Mouse (Mus musculus): ENCODE results near the gene Olfr330. TPM values are rescaled to one million over a fixed set of nuclear protein-coding genes. Genes with fewer than 3 reads are reported as not detected.

The Olfr330 gene
- polyA plus RNA-seq, 1 experiment from 2014 or later, result not detected

Other genes starting within 250 kb of the Olfr330 start
- 26.7 and 27.1 TPM in 2 replicates for gene Zfp692, start 227.8 kb downstream of the Olfr330 start, polyA plus RNA-seq (2015; fragmentation: Nextera tagmentation; extraction: Ambion mirVana)
- 38.4 and 40.2 TPM in 2 replicates for gene Zfp672, start 204.5 kb downstream of the Olfr330 start, polyA plus RNA-seq (2015; fragmentation: Nextera tagmentation; extraction: Ambion mirVana)
- gene Sh3bp5l, start 204.1 kb downstream of the Olfr330 start, polyA plus RNA-seq (2015; fragmentation: Nextera tagmentation; extraction: Ambion mirVana), result 48.5 and 49.9 TPM in 2 replicates
- not detected in 2 replicates for gene Lypd8, start 155.8 kb downstream of the Olfr330 start, polyA plus RNA-seq (2015; fragmentation: Nextera tagmentation; extraction: Ambion mirVana)
- not detected in 2 replicates for gene 1810065E05Rik, start 113.7 kb downstream of the Olfr330 start, polyA plus RNA-seq (2015; fragmentation: Nextera tagmentation; extraction: Ambion mirVana)
- gene Gm12253, start 102.3 kb downstream of the Olfr330 start, polyA plus RNA-seq (2015; fragmentation: Nextera tagmentation; extraction: Ambion mirVana), result not detected in 2 replicates
- gene Lypd9, start 81.9 kb downstream of the Olfr330 start, polyA plus RNA-seq (2015; fragmentation: Nextera tagmentation; extraction: Ambion mirVana), result not detected in 2 replicates
- gene Olfr30, start 72.6 kb downstream of the Olfr330 start, polyA plus RNA-seq (2015; fragmentation: Nextera tagmentation; extraction: Ambion mirVana), result not detected in 2 replicates
- gene Olfr332, start 42.3 kb downstream of the Olfr330 start, polyA plus RNA-seq (2015; fragmentation: Nextera tagmentation; extraction: Ambion mirVana), result not detected in 2 replicates
- gene Olfr331, start 32.3 kb downstream of the Olfr330 start, polyA plus RNA-seq (2015; fragmentation: Nextera tagmentation; extraction: Ambion mirVana), result not detected in 2 replicates
- not detected in 2 replicates for gene Olfr329-ps, start 11.6 kb upstream of the Olfr330 start, polyA plus RNA-seq (2015; fragmentation: Nextera tagmentation; extraction: Ambion mirVana)
- gene Olfr328, start 20.8 kb upstream of the Olfr330 start, polyA plus RNA-seq (2015; fragmentation: Nextera tagmentation; extraction: Ambion mirVana), result 0.09 TPM in 1 of 2 replicates, not detected in the other
- gene Olfr224, start 35.7 kb upstream of the Olfr330 start, polyA plus RNA-seq (2015; fragmentation: Nextera tagmentation; extraction: Ambion mirVana), result not detected in 2 replicates
- not detected in 2 replicates for gene Olfr325, start 42.9 kb upstream of the Olfr330 start, polyA plus RNA-seq (2015; fragmentation: Nextera tagmentation; extraction: Ambion mirVana)
- gene Olfr324, start 60.3 kb upstream of the Olfr330 start, polyA plus RNA-seq (2015; fragmentation: Nextera tagmentation; extraction: Ambion mirVana), result not detected in 2 replicates
- gene 2210407C18Rik, start 81.2 kb upstream of the Olfr330 start, polyA plus RNA-seq (2015; fragmentation: Nextera tagmentation; extraction: Ambion mirVana), result not detected in 2 replicates
- gene Olfr323, start 95.7 kb upstream of the Olfr330 start, polyA plus RNA-seq (2015; fragmentation: Nextera tagmentation; extraction: Ambion mirVana), result not detected in 2 replicates
- gene Trim58, start 105.6 kb upstream of the Olfr330 start, polyA plus RNA-seq (2015; fragmentation: Nextera tagmentation; extraction: Ambion mirVana), result 0.14 and 0.19 TPM in 2 replicates
- gene Olfr322, start 123.9 kb upstream of the Olfr330 start, polyA plus RNA-seq (2015; fragmentation: Nextera tagmentation; extraction: Ambion mirVana), result not detected in 2 replicates
- not detected in 2 replicates for gene Olfr320, start 146.3 kb upstream of the Olfr330 start, polyA plus RNA-seq (2015; fragmentation: Nextera tagmentation; extraction: Ambion mirVana)
- not detected in 2 replicates for gene Olfr319, start 164.3 kb upstream of the Olfr330 start, polyA plus RNA-seq (2015; fragmentation: Nextera tagmentation; extraction: Ambion mirVana)
- gene Olfr318, start 189.2 kb upstream of the Olfr330 start, polyA plus RNA-seq (2015; fragmentation: Nextera tagmentation; extraction: Ambion mirVana), result not detected in 2 replicates
- gene Olfr317, start 204.4 kb upstream of the Olfr330 start, polyA plus RNA-seq (2015; fragmentation: Nextera tagmentation; extraction: Ambion mirVana), result 0.14 and 0.23 TPM in 2 replicates
- not detected in 2 replicates for gene Olfr316, start 217.9 kb upstream of the Olfr330 start, polyA plus RNA-seq (2015; fragmentation: Nextera tagmentation; extraction: Ambion mirVana)
- gene Olfr315, start 238.4 kb upstream of the Olfr330 start, polyA plus RNA-seq (2015; fragmentation: Nextera tagmentation; extraction: Ambion mirVana), result not detected in 2 replicates
- not detected in 2 replicates for gene Olfr314, start 248.1 kb upstream of the Olfr330 start, polyA plus RNA-seq (2015; fragmentation: Nextera tagmentation; extraction: Ambion mirVana)

Data from hindbrain, embryonic 13.5 days (tissue).